Mouse (Mus musculus) erythroblast, embryonic 14.5 days (primary cell): ENCODE data around the gene Adck2.

ENCODE experiments used
- GATA1 ChIP-seq: IDR thresholded peaks from 2 replicates; pipeline ENCODE4 v1.6.1; 2012; ENCODE audit warnings: low read length, inconsistent platforms, mixed read lengths
- TAL1 ChIP-seq: IDR thresholded peaks from 3 replicates; pipeline ENCODE4 v1.6.1; 2012; ENCODE audit warnings: low read length, inconsistent platforms, mixed read lengths

DNA sequence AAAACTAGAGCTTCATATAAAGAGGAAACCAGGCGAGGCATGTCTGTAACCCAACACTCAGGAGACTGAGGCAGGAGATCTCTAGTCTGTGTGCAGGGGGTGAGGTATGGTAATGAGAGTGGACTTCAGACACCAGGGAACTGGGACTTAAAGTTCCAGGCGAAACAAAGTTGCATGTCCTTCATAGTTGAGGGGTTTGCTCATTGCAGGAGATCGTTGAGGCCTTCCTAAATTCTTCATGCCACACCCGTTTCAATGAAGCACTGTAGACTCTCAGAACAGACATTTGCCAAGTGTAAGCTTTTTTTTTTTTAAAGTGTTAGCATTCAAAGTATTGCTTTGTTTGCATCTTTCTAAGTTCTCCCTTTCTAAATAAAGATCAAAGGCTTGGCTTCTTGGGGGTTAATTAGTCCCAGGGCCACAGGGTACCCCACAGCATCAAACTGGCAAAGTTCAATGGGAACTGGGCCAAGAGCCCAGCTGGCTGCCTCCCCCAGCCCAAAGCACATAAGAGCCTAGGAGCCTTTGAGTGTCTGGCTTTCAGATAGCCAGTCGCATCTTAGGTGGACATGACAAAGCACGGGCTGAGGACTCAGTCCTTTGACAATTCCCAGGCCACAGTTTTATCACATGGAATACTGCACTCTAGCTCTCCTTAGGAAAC is 14.3 kb upstream of the Adck2 start:
- TF ChIP-seq TAL1: no peak
- TF ChIP-seq GATA1: no peak
